ENCODE assay signal across 9 mouse cellular contexts in genomic region chr15:27782383-27783036, GRCm38 (mm10).
DNase-seq lines count a peak whose midpoint lies in the region; ATAC-seq and TF ChIP-seq lines count a peak whose summit lies in the region.
"Had no signal": no experiment of that assay in that cellular context is flagged by ENCODE, and none has a peak within 500 bp of the region (broad histone marks: within the 10 kb centered on the region; RNA-seq: fewer than 3 reads in every experiment).

No protein-coding gene starts in this region.

- H3K4me2 ChIP-seq in liver, embryonic 11.5 days: no peak overlapping the region; the same call in 1 of the 2 replicates

- 71% methylated on average over 15 of the region's 15 CpGs for WGBS in liver, adult 2 months
- WGBS in liver, embryonic 11.5 days: 52% methylated on average over 15 of the region's 15 CpGs
- WGBS in heart, adult 2 months: 20% methylated on average over 15 of the region's 15 CpGs

- intact Hi-C loops in heart, adult 2 months (cut with DNase I): loop anchor here (2.0 kb wide), 1 partner anchor 18 kb away; no protein-coding TSS in a partner anchor

- no peaks in the 10 kb centered on the region for H3K36me3 ChIP-seq in liver, adult 2 months (ENCODE audit: control insufficient read depth, insufficient read depth, low read length)
- no peaks in the 10 kb centered on the region for H3K36me3 ChIP-seq in liver, embryonic 11.5 days (ENCODE audit: control insufficient read depth, insufficient read depth, low read length)
- H3K36me3 ChIP-seq in heart, adult 2 months (ENCODE audit: control insufficient read depth, insufficient read depth, low read length): peaks cover 8% of the 10 kb centered on the region
- H3K36me3 ChIP-seq: G1E had no signal

- no peak for ATAC-seq in liver, embryonic 11.5 days (replicated peaks; ENCODE audit: low FRiP score)
- ATAC-seq in inflammation-experienced regulatory T-cells, adult 6 months: no peak

- peak; percentile 87 for TF ChIP-seq EP300 in heart, adult 2 months (IDR thresholded peaks at IDR 0.05; ENCODE audit: insufficient read depth, low read depth, low read length)

- H3K9me3 ChIP-seq in liver, embryonic 11.5 days (ENCODE audit: control insufficient read depth, low read length): no peaks in the 10 kb centered on the region

- no peak overlapping the region for H3K27ac ChIP-seq in liver, adult 2 months (replicated peaks; ENCODE audit: insufficient read depth, low read depth, low read length)
- no peak overlapping the region for H3K27ac ChIP-seq in liver, embryonic 11.5 days (ENCODE audit: low read depth, low read length)
- peak overlapping the region; percentile 73 for H3K27ac ChIP-seq in heart, adult 2 months

- H3K79me2 ChIP-seq in liver, adult 2 months (ENCODE audit: control insufficient read depth, insufficient read depth, low read length): no peaks in the 10 kb centered on the region
- H3K79me2 ChIP-seq in heart, adult 2 months (replicated peaks; ENCODE audit: control insufficient read depth, insufficient read depth, low read length): no peaks in the 10 kb centered on the region

- no peak for TF ChIP-seq CTCF in liver, adult 2 months (IDR thresholded peaks at IDR 0.05; ENCODE audit: low read depth, low read length)
- no peak for TF ChIP-seq CTCF in heart, adult 2 months (IDR thresholded peaks at IDR 0.05)

- H3K9ac ChIP-seq in liver, adult 2 months (ENCODE audit: low read depth, low read length): no peak overlapping the region
- no peak overlapping the region for H3K9ac ChIP-seq in liver, embryonic 11.5 days (ENCODE audit: low read depth, low read length)
- no peak overlapping the region for H3K9ac ChIP-seq in heart, adult 2 months (ENCODE audit: low read depth, low read length)

- no peak overlapping the region for H3K4me3 ChIP-seq in liver, adult 2 months (ENCODE audit: insufficient read depth, low read depth, low read length)
- H3K4me3 ChIP-seq in liver, embryonic 11.5 days (ENCODE audit: low read depth, low read length): no peak overlapping the region
- H3K4me3 ChIP-seq in heart, adult 2 months: no peak overlapping the region; the same call in 1 of the 2 replicates

- DNase-seq in liver, adult 2 months (ENCODE audit: extremely low read depth, low read depth, low spot score): peak; percentile 17
- no peak for DNase-seq in liver, embryonic 11.5 days (ENCODE audit: low spot score)
- DNase-seq in heart, adult 2 months: peak; percentile 54 to 73
- DNase-seq in kidney, adult 18-20 months: peak; percentile 65
- DNase-seq in lung, postnatal 4 days: peak; percentile 41 to 64
- no peak for DNase-seq in spleen, postnatal 10 days (ENCODE audit: low spot score in 2 of 2)
- DNase-seq in right cerebral cortex, postnatal 36 days (ENCODE audit: low spot score in 2 of 2): no peak

- no peaks in the 10 kb centered on the region for H3K27me3 ChIP-seq in liver, adult 2 months (ENCODE audit: control insufficient read depth, insufficient read depth, low read length)
- no peaks in the 10 kb centered on the region for H3K27me3 ChIP-seq in liver, embryonic 11.5 days (replicated peaks; ENCODE audit: control insufficient read depth, insufficient read depth, low read length)
- no peaks in the 10 kb centered on the region for H3K27me3 ChIP-seq in heart, adult 2 months (ENCODE audit: control insufficient read depth, insufficient read depth, low read length)

- H3K4me1 ChIP-seq in liver, adult 2 months (ENCODE audit: control insufficient read depth, insufficient read depth, low read length): peaks cover 4% of the 10 kb centered on the region
- peaks cover 47% of the 10 kb centered on the region for H3K4me1 ChIP-seq in liver, embryonic 11.5 days (replicated peaks; ENCODE audit: control insufficient read depth, insufficient read depth, low read length)
- peaks cover 49% of the 10 kb centered on the region for H3K4me1 ChIP-seq in heart, adult 2 months (ENCODE audit: control insufficient read depth, insufficient read depth, low read length)

- TF ChIP-seq POLR2A in liver, adult 2 months (IDR thresholded peaks at IDR 0.05; ENCODE audit: extremely low read depth, insufficient read depth, low read length): no peak
- TF ChIP-seq POLR2A in heart, adult 2 months (IDR thresholded peaks at IDR 0.05; ENCODE audit: insufficient read depth, low read depth, low read length): 0 out of 2 replicates have a peak, but pooled peaks have one; percentile 40

Comparison
In these comparisons a context has a peak if more than half of its experiments do, and no peak if none do; other contexts are left out.
1. DNase-seq: peak in liver, adult 2 months (single experiment), heart, adult 2 months (2 of 2), kidney, adult 18-20 months (single experiment) and lung, postnatal 4 days (2 of 2); none in liver, embryonic 11.5 days (single experiment), spleen, postnatal 10 days (0 of 2) and right cerebral cortex, postnatal 36 days (0 of 2).